Mouse (Mus musculus) left cerebral cortex, adult 9 months (tissue): ENCODE measurements at regions not wholly inside any gene's neighbourhood (a gene's known extent, or its start where the extent isn't known, plus 50 kb on each side); places are given as distances from the start of the nearest gene placed in this dataset.

ENCODE experiments used
- DNase-seq, 2 experiments: peaks; one replicate each; pipeline ENCODE4 v3.0.0; 2022; ENCODE audit warnings: low spot score in 2 of 2

DNA sequence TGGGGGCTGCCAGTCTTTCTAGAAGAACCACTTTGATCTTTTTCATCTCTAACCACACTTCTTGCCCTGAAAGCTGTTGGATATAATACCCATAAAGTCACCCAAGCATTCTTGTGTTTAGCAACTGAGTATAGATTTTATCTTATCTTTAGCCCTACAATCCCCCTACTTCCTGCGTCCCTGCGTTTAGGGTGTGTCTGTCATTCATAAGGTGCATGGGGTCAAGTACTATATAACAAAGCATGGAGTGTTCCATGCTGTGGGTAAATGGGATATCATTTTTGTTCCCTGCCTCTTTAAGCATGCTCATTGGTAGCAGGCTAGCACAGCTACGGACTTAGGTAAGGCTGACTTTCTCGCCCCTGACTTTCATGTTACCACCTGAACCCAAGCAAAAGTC, 122.5 kb upstream of the Twist2 start:
- no peak for DNase-seq

DNA sequence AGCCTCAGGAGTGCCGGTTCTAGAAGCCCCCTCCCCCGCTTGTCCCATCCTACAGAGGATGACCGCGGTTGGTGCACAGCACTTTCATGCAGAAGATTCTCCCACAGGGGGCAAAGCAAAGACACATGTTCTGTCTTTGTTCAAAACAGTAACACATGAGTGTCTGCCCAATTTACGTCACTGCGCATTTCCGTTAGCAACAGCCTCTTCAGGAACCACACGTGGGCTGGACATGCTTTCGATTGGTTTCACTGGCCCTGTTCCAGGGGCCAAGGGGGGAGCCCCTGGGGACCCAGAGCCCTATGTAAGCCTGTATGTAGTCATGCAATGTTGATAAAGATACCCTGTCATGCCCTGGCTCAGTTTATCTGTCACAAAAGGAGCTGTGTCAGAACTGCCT, 116.2 kb upstream of the Twist2 start:
- DNase-seq: no peak

DNA sequence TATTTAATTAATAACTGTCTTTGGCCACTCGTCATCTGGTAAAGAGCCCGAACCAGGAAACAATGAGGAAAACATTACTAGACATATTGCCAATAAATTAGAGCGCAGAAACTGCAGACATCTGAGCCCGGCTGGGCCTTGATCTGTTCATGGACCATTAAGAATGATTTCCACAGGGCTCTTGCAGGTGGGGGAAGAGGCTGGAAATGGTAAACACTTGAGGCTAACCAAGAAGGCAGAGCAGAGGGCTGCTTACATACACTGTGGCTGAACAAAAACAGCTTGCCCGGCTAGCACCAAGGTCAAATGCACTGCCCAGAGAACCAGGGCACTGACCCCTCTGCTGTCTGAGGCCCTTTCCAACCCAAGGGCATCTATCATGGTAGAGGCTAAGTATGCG, 115.5 kb upstream of the Twist2 start:
- no peak for DNase-seq

DNA sequence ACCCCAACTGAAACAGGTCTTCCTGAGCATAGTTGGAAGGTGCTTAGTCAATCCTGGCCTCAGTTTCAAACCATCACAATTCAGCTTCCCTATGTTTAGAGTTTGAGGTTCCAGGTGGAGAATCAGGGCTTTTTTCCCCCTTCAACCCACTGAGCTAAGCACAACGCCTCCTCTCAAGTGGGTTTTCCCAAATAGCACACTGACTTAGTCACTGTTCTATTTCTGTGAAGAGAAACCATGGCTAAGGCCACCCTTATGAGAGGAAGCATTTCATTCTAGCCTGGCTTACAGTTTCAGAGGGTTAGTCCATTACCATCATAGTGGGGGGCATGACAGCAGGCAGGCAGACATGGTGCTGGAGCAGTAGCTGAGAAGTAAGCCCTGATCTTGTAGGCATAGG, 109.7 kb upstream of the Twist2 start:
- no peak for DNase-seq

DNA sequence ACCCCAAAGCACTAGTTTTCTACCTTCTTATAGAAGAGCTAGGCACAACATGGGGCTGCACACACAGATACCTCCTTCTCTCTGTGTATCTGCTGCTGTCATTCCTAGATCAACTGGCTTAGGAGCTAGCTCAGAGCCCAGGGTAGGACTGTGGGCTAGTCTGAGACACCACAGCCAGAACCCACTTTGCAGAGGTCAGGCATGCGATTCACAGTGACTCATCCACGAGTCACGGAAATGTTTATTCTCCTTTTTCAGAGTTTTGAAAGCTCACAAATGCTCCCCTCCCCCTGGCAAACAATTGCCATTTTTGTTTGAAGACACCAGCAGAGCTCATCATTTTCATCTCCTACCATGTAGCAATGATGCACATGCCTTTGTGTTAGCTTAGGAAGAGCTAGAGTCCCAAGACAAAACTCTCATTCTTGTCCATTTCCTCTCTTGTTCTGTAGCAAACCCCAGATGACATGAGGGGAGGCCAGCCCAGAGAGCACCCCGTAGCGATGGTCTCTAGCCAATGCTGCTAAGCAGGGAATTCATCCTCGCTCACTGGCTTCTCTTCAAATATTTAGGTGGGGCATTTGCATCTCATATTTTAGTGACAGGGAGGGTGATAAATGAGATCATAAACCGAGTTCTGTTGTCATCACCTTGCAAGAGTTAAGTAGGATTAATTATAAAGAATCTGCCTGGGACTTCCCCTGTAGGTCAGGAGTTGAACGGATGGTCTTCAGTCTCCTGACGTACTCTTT, 108.4 kb upstream of the Twist2 start:
- no peak for DNase-seq

DNA sequence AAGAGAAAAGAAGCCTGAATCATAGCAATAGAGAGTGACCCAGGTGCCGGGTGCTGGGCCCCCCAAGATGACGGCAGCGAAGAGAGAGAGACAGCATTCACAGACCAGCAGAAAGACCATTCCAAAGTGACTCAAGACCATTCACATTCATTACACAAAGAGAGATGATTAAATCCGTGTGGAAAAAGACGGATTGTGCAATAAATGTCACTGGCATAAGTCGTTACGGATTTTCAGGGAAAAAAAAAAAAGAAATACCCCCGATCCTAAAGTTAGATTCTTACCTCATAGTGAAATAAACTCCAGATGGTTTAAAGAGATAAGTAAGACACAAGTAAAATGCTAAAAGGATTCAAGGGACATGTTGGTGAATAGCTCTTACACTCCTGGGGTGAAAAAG, 104.2 kb upstream of the Twist2 start:
- DNase-seq: no peak

DNA sequence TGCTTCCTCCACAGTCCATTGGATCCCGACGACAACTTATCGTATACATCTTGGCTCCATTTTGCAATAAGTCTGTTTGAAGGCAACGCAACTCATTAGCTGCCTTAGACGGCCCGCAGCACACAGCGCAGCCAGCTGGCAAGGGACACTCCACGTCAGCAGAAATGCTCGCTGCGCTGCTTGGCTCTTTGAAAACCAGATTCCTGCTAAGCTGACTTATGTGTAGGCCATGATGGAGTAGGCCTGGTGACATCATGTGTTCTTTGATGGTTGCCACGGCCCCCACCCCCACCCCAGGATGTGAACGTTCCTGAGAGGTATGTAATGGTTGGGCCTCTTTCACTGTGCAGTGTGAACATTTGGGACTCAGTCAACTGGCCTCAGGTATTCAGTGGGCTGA, 99.8 kb upstream of the Twist2 start:
- DNase-seq: no peak

DNA sequence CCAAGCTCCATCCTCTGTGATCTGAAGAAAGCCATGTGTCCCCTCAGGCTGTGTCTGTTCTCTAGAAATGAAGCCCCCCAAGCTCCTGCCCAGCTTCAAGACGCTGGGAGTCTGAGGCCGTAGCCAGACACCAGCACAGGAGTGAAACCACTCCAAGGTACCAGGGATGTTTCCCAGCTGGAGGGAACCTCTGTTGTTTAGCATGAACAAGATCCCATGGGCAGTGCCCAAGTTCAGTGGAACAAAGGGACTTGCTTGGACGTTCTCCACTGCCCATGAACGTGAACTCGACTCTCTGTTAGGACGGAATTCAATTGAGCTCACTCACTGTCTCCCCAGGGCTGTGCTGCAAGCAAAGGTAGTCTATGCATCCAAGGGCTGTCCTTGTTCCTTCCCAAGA, 99.2 kb upstream of the Twist2 start:
- DNase-seq: no peak

DNA sequence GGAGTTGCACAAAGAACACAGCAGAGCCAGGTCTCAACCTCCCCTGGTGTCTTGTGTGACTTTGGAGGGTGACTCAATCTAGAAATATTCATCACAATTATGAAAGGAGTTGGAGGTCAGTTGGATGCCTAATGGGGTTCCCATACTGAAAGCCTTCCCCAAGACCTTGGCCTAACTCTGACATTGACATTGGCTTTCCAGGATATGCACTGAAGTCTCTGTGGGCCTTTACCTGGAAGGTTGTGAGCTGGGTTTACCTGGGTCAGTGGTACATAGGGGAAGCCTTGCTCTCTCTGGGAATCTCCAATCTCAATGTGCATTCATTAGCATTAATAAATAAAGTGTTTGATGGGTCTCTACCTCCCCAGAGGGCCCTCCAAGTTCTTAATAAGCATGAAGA, 98.5 kb upstream of the Twist2 start:
- DNase-seq: no peak

DNA sequence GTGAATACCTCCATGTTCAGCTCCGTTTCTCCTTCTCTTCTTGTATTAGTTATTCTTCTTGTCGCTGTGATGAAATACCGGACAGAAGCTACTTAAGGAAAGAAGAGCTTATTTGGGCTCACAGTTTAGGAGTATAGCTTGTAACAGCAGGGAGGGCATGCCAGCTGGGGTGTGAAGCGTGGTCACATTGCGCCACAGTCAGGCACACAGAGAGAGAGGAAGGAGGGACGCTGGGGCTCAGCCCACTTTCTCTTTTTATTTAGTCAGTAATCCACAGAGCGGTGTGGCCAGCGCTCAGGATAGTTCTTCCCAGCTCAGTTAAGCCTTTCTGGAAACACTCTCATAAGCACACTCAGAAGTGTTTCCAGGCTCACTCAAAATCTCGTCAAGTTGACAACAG, 95.8 kb upstream of the Twist2 start:
- DNase-seq: peak; percentile 3 to 37

DNA sequence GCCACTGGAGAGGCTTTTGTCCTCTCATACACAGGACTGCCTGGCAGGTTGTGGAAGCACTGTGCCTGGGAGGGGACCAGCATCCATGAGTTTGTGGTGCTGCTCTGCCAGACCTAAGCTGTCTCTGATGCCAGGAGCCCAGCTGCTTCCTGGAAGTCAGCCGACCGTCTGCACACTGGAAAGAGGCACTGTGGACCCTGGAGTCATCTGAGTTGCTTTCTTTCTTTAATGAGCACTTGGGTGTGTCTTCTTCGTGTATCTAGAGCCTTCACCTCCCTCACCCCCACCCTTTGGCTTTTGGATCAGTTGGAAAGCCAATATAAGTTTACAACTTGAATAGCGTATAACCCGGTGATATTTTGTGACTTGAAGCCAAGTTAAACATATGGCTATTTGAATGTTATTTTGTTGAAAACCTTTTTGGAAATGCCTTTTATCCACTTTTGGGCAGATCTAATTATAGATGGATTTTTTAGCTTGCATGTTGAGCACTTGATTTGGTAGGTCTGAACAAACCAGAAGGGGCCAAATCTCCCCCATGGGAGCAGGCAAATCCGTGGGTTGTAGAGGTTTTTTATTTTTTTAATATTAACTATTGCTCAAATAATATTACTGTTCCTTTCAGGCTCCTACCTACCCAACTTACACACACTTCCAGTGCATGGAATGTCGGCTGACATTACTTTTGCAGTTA, 92.6 kb upstream of the Twist2 start:
- DNase-seq: no peak

DNA sequence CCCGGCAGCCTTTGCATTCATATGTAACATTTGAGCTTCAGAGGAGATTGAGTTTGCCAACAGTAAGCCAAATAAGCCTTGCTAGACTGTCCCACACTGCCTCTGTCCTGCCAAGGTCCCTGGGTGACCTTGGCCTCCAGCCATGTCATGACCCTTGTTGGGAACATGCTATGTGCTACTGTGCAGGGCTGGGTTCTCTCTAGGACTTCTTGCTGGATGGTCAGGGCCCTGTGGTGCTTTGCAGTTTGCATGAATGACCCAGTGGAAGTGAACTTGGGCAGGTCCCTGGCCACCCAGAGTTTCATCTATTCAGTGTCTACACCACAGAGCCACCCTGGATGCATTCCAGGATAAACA, 92.0 kb upstream of the Twist2 start:
- no peak for DNase-seq

DNA sequence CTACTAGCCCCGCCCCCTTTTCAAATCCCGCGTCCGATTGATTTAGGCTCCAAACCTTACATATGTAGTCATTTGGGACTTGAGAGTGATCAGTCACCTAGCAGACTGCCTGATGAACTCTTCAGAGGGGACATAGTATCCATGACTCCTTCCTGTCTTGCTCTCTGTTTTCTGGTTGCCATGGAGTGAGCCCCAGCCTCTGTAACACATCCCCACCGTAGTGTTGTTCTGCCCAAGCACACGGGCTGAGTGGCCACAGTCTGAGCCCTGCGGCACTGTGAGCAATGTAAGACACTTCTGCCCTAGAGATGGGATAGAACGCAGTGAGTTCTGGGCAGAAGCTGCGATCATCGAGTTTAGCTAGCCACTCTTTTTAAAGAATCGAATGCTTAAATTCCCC, 88.1 kb upstream of the Twist2 start:
- no peak for DNase-seq

DNA sequence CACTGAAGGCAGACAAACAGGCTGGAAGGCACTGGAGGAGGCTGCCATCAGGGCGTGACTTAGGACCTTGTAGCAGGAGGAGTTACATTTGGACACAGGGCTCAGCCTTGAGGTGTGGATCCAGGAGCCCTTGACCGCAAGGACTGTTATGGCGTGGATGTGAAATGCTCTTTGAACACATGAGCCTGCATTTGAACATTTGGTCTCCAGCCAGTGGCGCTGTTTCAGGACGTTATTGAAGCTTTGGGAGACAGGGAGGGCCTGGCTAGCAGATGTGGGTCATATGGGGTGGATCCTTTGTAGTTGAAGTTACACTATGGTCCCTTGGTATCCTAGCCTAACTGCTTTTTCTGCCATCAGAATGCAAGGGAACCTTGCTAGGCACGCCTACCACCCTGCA, 87.0 kb upstream of the Twist2 start:
- no peak for DNase-seq

DNA sequence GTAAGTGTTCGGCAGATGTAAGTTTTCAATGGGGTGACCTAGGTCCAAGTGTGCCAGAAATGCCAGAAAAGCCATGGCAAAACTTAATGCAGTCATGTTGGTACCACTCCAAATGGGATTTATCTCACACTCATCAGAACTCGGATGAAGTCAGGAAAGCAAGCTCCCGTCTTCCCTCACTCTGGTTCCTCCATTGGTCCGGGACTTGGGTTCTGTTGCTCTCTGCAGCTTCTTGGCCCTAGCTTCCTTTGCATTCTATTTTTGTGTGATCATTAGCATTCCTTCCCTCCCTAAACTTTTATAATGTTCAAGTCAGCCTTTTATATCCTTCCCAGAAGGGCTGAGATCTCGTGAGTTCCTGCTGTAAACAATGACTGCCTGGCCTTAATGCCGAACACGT, 85.9 kb upstream of the Twist2 start:
- DNase-seq: no peak

DNA sequence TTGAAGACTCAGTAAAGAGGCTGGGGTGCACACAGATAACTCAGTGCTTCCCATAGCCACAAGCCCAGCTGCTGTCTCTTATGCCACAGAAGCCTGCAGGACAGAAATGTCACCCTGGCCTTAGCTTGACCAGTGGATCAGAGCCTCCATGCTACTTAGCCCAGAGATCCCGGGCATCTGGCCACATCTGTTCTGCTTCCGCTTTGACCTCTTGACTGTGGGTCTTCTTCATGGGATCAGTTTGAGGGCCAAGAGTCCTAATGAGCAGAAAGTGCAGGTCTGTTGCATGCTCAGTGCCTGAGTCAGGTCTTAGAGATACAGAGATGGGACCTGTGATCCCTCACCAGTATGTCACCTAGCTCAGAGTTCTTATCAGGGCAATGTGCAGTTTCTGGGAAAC, 85.5 kb upstream of the Twist2 start:
- DNase-seq: no peak

DNA sequence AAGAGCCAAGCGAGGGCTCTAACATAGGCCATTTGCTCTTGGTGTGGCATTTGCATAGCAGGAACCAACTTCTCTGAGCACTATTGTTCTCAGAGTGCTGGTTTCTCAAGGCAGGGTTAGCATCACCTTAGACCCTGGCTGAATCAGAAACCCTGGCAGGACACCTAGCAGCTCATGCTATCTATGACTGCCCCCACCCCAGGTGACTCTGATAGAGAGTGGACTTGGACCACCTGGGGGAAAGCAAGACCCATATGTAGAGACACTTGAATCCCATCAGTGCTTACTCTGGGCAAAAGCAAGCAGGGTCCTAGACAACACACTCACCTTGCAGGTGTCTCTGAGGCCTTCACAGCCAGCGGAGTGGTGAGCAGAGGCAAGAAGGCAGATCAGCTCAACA, 84.4 kb upstream of the Twist2 start:
- DNase-seq: no peak

DNA sequence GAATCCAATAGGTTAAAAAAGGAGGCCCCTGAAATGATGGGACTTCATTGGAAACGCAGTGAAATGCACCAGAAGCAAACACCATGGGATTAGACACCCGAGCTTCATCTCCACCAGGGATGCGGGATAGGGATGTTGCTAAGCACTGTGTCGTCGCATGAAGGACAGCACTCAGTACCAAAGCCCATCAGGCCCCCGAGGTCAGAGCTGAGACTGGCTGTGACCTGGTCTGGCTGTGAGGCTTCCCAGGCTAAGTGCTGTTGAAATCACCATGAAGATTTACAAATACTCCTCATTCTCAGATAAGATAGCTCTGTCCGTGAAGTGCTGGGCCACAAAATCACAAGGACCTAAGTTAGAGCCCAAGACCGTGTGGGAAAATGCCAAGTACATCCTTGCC, 83.3 kb upstream of the Twist2 start:
- DNase-seq: no peak

DNA sequence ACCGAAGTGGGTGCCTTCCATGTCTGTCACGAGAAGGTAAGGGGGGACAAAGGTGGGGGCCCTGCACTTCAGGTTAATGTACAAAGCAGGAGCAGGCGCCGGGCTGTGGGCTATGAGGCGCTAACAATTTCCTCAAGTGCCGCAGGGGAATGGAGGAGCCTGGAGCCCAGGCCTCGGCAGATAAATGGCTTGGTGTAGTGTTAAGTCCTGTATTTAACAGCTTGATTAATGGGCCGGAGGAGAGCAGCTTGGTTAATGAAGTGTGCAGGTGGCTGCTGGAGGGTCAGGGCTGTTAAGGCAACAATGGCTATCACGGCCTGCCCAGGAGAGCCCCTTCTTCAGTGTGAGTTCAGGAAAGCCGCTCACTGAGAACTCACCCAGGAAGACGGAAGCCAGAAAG, 72.0 kb upstream of the Twist2 start:
- DNase-seq: no peak

DNA sequence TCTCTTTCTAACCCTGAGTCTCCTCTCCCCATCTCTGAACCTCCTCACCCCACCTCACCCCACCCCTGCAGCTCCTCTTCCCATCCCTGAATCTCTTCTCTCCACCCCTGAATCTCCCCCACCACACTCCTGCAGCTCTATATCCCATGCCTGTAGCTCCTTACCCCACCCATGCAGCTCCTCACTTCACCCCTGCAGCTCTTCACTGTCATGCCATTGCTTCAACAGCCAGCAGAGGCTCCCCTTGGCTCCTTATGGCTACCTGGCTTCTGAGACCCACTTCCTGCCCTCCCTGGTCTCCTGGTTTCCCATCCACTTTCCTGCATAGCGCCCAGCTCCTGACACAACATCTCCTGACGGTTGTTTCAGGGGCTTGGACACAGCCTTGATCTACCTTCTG, 71.0 kb upstream of the Twist2 start:
- DNase-seq: no peak

DNA sequence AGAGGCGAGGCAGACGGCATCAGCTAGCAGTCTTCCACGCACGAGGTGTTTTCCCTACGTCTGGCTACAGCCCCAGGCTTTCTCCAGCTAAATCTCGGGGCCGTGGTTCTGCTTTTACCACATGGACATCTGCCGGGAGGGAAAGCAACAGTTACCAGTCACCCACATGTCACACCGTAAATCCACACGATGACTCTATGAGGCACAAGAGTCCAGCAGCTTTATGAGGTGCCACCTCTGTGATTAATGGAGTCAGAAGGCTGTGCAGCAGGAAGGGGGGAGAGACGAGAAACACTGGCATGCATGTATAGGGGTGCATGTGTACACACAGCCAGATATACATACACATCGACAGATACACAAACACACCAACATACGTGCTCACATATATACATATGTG, 69.6 kb upstream of the Twist2 start:
- no peak for DNase-seq

DNA sequence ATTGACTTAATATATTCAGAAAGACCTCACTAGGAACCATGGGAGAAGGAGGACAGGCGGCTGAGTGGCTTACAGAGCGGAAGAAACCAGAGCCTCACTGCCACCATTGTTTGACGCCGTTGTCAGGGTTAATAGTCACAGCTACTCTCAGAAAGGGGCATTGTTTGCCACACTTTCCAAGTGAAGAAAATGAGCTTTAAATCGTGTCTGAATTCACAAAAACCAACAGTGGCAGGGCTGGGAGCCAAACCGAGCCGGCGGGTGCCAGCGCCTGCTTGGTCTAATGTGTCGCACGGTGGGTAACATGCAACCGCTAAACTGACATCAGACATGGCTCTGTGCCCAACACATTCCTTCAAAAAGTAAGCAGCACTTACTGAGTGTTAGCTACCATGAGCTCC, 68.8 kb upstream of the Twist2 start:
- no peak for DNase-seq

DNA sequence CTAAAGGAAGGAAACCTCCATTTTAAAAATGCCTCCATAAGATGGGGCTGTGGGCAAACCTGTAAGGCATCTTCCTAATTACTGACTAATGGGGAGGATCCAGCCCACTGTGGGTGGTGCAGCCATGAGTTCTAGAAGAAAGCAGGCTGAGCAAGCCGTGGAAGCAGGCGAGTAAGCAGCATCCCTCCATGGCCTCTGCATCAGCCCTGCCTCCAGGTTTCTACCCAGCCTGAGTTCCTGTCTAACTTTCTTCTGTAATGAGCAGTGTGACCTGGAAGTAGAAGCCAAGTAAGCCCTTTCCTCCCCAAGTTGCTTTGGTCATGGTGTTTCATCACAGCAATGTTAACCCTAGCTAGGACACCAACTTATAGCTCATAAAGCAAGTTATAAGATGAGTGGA, 66.5 kb upstream of the Twist2 start:
- DNase-seq: no peak

DNA sequence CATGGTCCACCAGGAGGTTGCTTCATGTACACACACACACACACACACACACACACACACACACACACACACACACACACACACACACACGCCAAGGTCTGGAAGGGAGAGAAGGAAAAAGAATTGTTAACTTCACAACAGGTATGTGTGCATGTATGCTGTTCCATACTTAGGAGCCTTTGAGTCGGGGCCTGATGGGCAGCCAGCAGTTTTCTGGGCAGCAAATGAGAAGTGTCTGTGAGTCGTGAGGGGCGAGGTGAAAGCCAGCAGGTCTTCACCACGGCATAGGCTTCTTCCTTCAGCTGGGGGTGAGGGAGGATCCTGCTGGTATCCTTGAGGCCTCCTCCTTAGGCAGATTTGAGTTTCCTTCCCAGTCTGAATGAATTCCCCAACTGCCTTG, 65.8 kb upstream of the Twist2 start:
- DNase-seq: no peak
